Mouse (Mus musculus): ENCODE data around the gene St6galnac6. TPM values are rescaled to one million over a fixed set of nuclear protein-coding genes. Genes with fewer than 3 reads are reported as not detected.

The St6galnac6 gene
- polyA plus RNA-seq, 1 experiment from 2014 or later: 15.3 TPM

DNA sequence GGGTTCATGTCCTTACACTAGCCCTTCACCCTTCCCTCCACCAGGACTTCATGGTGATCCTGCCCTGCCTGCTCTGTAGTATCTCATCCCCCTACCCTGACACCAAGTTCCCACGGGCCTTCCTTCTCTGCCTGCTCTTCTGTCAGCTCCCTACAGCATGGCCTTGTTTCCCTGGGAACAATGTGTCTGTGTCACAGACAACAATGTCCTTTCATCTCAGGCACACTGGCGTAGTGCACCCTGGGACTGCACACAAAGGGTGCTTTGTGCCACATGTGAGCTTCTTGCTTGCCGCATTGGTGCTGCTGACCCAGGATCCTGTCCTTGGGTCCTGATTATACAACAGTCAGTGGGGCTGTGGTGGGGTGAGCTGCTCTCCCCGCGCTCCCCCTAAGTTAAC is 39.9 kb upstream of the St6galnac6 start:
- no peak for TF ChIP-seq CTCF (IDR thresholded peaks at IDR 0.05; ENCODE audit: low read depth)
- H3K4me3 ChIP-seq (replicated peaks; ENCODE audit: low read depth, low read length): no peak overlapping the region
- no peak for DNase-seq (ENCODE audit: low spot score)
- H3K27me3 ChIP-seq (ENCODE audit: insufficient read depth, low read length): no peaks in the 10 kb centered on the region
- ATAC-seq (replicated peaks; ENCODE audit: low FRiP score, low read depth): no peak
- H3K9ac ChIP-seq (ENCODE audit: low read depth, low read length): no peak overlapping the region
- no peaks in the 10 kb centered on the region for H3K4me1 ChIP-seq (replicated peaks; ENCODE audit: insufficient read depth, low read length)
- H3K36me3 ChIP-seq (ENCODE audit: insufficient read depth, low read length): peaks cover 24% of the 10 kb centered on the region
- 60% methylated on average over 5 of the region's 5 CpGs for WGBS
- H3K4me2 ChIP-seq (ENCODE audit: low read length): no peak overlapping the region
- H3K27ac ChIP-seq: no peak overlapping the region
- H3K9me3 ChIP-seq (replicated peaks; ENCODE audit: low read length): no peaks in the 10 kb centered on the region

DNA sequence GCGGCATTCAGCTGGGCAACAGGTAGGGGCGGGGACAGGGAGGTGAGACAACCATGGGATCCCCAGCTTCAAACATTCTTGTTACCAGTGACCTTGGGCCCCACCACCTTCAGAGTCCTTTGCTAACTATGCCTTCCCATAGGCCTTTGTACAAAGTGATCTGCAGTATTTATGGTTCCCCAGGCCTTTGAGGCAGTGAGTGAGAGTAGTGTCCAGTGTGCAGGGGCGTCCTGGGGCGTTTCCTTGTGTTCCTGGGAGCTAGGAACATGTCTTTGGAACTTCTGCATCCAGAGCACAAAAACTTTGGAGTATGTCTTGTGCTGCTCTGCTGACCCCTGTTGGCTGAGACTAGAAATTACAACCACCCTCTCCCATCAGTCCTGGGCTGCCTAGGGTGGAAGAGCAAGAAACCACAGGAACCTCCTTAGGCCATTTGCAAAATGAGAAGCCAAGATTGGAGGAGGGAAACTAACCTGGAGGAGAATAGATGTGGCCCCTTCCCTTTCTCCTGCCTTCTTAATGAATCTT is 32.9 kb upstream of the St6galnac6 start:
- Histone ChIP-seq H3K27me3 (ENCODE audit: insufficient read depth, low read length) (no peaks in the 10 kb centered on the region), H3K4me3 (replicated peaks; ENCODE audit: low read depth, low read length) (no peak overlapping the region), H3K36me3 (ENCODE audit: insufficient read depth, low read length) (peaks cover 40% of the 10 kb centered on the region), H3K4me2 (ENCODE audit: low read length) (no peak overlapping the region), H3K9me3 (replicated peaks; ENCODE audit: low read length) (no peaks in the 10 kb centered on the region), H3K27ac (no peak overlapping the region), H3K9ac (ENCODE audit: low read depth, low read length) (no peak overlapping the region), H3K4me1 (replicated peaks; ENCODE audit: insufficient read depth, low read length) (peaks cover 3% of the 10 kb centered on the region)
- ATAC-seq (replicated peaks; ENCODE audit: low FRiP score, low read depth) (no peak), DNase-seq (ENCODE audit: low spot score) (peak; percentile 85)
- 37% methylated on average over 4 of the region's 4 CpGs for WGBS
- TF ChIP-seq CTCF (IDR thresholded peaks at IDR 0.05; ENCODE audit: low read depth): peak; percentile 88

DNA sequence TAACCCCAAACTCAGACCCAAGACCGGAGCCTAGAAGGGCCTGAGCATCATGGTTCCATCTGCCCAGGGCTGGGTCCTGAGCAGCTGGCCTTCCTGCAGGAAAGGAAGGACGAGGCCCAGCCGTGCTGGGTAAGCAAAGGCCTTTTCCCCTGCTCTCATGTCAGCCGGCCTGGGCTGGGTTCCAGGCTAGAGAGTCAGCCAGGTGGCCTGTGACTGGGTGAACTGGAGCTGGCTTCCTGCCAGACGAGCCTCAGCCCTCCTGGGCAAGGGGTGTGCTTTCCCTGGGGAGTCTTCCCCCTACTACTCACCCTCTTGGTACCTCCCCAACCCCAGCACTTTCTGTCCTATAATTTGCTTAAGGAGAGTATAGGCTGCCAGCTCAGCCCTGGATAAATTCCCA is 31.4 kb upstream of the St6galnac6 start:
- ATAC-seq (replicated peaks; ENCODE audit: low FRiP score, low read depth) (no peak), DNase-seq (ENCODE audit: low spot score) (no peak)
- Histone ChIP-seq H3K9ac (ENCODE audit: low read depth, low read length) (no peak overlapping the region), H3K27me3 (ENCODE audit: insufficient read depth, low read length) (no peaks in the 10 kb centered on the region), H3K4me1 (replicated peaks; ENCODE audit: insufficient read depth, low read length) (peaks cover 8% of the 10 kb centered on the region), H3K4me3 (replicated peaks; ENCODE audit: low read depth, low read length) (no peak overlapping the region), H3K36me3 (ENCODE audit: insufficient read depth, low read length) (peaks cover 41% of the 10 kb centered on the region), H3K27ac (no peak overlapping the region), H3K9me3 (replicated peaks; ENCODE audit: low read length) (no peaks in the 10 kb centered on the region), H3K4me2 (ENCODE audit: low read length) (no peak overlapping the region)
- 61% methylated on average over 5 of the region's 5 CpGs for WGBS
- TF ChIP-seq CTCF (IDR thresholded peaks at IDR 0.05; ENCODE audit: low read depth): no peak

- H3K36me3 ChIP-seq (ENCODE audit: insufficient read depth, low read length): peaks cover 35% of the 10 kb centered on the region
Observed at GRCm38 (mm10) chr2:32568941-32569340, 30.6 kb upstream of the St6galnac6 start.

DNA sequence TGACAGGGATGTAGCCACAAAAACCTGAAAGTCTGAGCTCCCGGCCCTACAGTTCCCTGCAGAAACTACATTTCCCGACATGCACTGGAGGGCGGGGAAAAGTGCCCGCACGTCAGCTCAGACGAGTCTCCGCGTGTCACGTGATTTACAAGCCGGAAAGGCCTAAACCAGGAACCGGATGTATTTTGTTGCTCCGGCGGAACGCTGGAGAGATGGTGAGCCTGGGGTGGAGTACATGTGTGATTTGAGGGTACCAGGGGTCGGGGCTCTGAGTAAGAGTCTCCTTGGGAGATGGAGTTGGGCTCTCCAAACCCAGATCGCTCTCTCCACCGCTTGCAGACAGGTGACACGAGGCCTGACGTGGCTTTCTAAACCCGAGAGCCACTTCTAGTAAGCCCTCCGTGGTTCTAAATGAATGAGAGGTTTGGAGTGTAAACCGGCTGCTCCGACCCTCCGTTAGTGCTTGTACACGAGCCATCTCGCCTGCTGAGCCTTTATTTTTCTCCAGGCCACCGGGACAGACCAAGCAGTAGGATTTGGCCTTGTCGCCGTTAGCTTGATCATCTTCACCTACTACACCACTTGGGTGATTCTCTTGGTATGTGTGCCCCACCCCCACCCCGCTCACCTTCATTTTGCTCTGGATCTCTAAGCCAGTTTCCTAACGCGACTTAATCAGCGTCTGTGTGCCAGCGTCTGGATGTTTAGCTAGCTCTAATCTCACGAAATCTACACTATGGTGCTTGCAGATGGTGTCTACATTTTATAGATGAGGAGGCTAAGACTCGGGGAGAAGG is 28.6 kb upstream of the St6galnac6 start, which contains the start of gene Dpm2:
Gene Dpm2, plus strand, starts transcription at position 161 of the 797 bp plus-strand sequence.
- H3K4me3 ChIP-seq (replicated peaks; ENCODE audit: low read depth, low read length): peak within 1 kb of the TSS; percentile 77
- H3K9ac ChIP-seq (ENCODE audit: low read depth, low read length): peak within 1 kb of the TSS; percentile 77
- H3K36me3 ChIP-seq (ENCODE audit: insufficient read depth, low read length): peaks cover 22% of the 10 kb centered on the region
- TF ChIP-seq CTCF (IDR thresholded peaks at IDR 0.05; ENCODE audit: low read depth): peak; percentile 19; the same call in 1 of the 2 replicates
- peak within 1 kb of the TSS; percentile 57 for H3K27ac ChIP-seq
- H3K27me3 ChIP-seq (ENCODE audit: insufficient read depth, low read length): no peaks in the 10 kb centered on the region
- no peaks in the 10 kb centered on the region for H3K9me3 ChIP-seq (replicated peaks; ENCODE audit: low read length)
- WGBS: under 1% methylated on average over 36 of the region's 36 CpGs
- peaks cover 13% of the 10 kb centered on the region for H3K4me1 ChIP-seq (replicated peaks; ENCODE audit: insufficient read depth, low read length)
- ATAC-seq (replicated peaks; ENCODE audit: low FRiP score, low read depth) (peak; percentile 74), DNase-seq (ENCODE audit: low spot score) (peak; percentile 96)
- H3K4me2 ChIP-seq (ENCODE audit: low read length): peak within 1 kb of the TSS; percentile 92

More at GRCm38 (mm10) chr2:32568941-32569340, 30.6 kb upstream of the St6galnac6 start:
- DNase-seq (ENCODE audit: low spot score) (no peak), ATAC-seq (replicated peaks; ENCODE audit: low FRiP score, low read depth) (no peak)
- Histone ChIP-seq H3K4me2 (ENCODE audit: low read length) (no peak overlapping the region), H3K27ac (no peak overlapping the region), H3K27me3 (ENCODE audit: insufficient read depth, low read length) (no peaks in the 10 kb centered on the region), H3K4me1 (replicated peaks; ENCODE audit: insufficient read depth, low read length) (peaks cover 8% of the 10 kb centered on the region), H3K9ac (ENCODE audit: low read depth, low read length) (no peak overlapping the region), H3K9me3 (replicated peaks; ENCODE audit: low read length) (no peaks in the 10 kb centered on the region), H3K4me3 (replicated peaks; ENCODE audit: low read depth, low read length) (no peak overlapping the region)
- no peak for TF ChIP-seq CTCF (IDR thresholded peaks at IDR 0.05; ENCODE audit: low read depth)
- WGBS: 83% methylated on average over 3 of the region's 3 CpGs

DNA sequence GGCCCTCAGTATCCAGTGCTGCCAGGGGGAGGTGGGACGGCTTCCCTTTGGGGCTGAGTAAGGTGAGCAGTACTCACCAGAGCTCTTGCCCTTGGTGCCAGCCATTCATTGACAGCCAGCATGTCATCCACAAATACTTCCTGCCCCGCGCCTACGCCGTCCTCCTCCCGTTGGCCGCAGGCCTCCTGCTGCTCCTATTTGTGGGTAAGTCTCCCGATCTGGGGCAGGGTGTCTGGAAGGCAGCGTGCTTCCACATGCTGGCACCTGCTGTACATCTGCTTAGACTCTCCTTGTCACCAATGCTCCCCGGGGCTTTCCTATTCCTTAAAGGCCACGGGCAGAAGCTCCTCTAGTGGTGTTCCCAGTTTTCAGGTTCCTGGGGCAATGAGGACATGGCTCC is 27.3 kb upstream of the St6galnac6 start:
- H3K4me1 ChIP-seq (replicated peaks; ENCODE audit: insufficient read depth, low read length): peaks cover 13% of the 10 kb centered on the region
- no peak for TF ChIP-seq CTCF (IDR thresholded peaks at IDR 0.05; ENCODE audit: low read depth)
- ATAC-seq (replicated peaks; ENCODE audit: low FRiP score, low read depth) (no peak), DNase-seq (ENCODE audit: low spot score) (no peak)
- H3K4me3 ChIP-seq (replicated peaks; ENCODE audit: low read depth, low read length): no peak overlapping the region
- H3K9me3 ChIP-seq (replicated peaks; ENCODE audit: low read length): no peaks in the 10 kb centered on the region
- H3K9ac ChIP-seq (ENCODE audit: low read depth, low read length): no peak overlapping the region
- no peak overlapping the region for H3K27ac ChIP-seq
- H3K27me3 ChIP-seq (ENCODE audit: insufficient read depth, low read length): no peaks in the 10 kb centered on the region
- WGBS: 91% methylated on average over 11 of the region's 11 CpGs
- H3K4me2 ChIP-seq (ENCODE audit: low read length): no peak overlapping the region
- H3K36me3 ChIP-seq (ENCODE audit: insufficient read depth, low read length): peaks cover 19% of the 10 kb centered on the region

All from kidney, postnatal 0 days (tissue).